Mouse (Mus musculus) olfactory bulb, adult 2 months (tissue): ENCODE data around the gene Sdf2l1.

ENCODE experiments used
- CTCF ChIP-seq: fragments of 200-500 bp; IDR thresholded peaks from 2 replicates; pipeline ENCODE4 v1.5.1; 2012; ENCODE audit warnings: low read depth, mild to moderate bottlenecking, low read length, moderate library complexity; ENCODE audit not compliant: insufficient read depth
- POLR2A ChIP-seq: fragments of 200-500 bp; IDR thresholded peaks from 2 replicates; pipeline ENCODE4 v1.6.1; 2012; ENCODE audit warnings: mild to moderate bottlenecking, low read depth, low read length, moderate library complexity; ENCODE audit not compliant: insufficient read depth

DNA sequence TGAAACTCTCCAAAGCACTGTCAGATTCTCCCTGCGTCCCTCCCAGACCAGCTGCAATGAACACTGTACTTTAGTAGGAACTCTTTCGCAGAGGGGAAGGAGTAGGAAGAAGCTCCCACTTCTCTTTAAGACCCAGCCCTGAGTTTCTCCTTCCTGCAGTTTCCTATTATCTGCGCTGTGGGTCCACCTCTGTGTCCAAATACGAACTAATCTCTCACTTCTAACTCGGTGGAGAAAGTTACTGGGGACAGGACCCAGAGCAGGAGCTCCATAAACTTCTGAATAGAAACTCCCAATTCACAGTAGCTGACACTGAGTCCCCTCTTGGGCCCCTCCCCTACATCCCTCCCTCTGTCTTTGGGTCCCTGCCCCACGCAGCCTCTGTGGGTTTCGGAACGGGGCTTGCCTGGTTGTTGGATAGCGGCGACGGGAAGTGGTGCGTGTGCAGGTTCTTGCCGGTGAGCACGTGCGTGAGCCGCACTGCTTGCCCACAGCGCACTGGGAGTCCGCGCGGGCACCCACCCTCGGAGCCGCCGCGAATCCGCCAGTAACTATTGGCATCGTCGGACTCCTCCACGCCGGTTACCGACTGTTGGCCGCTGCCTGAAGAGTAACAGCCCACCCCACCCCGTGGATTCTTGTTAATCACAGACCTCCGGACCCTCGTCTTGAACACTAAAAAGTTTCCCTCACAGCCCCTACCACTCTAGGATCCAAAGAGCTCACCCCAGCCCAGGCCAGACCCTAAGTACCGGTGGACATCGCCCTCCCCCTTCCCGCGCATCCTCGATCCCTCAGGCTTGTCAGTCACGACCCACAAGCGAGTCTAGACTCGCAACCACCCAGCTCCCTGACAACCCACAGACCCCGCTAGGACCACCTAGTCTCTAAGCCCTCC is 743 bp downstream of the Sdf2l1 start:
- no peak for TF ChIP-seq CTCF
- no peak for TF ChIP-seq POLR2A
